Mouse (Mus musculus) lung, embryonic 14.5 days (tissue): ENCODE measurements around the gene Ntm. TPM values are rescaled to one million over a fixed set of nuclear protein-coding genes. Genes with fewer than 3 reads are reported as not detected.

Experiments
- ATAC-seq: fragments of 200-750 bp; cut with Nextera tagmentation; 2 replicates; pipeline ENCODE4 v1.8.0; 2017; ENCODE audit warnings: mild to moderate bottlenecking, moderate TSS enrichment, moderate library complexity; ENCODE audit not compliant: insufficient read depth
- DNase-seq: peaks from one replicate; pipeline ENCODE4 v3.0.0-alpha.2; 2015
- H3K27ac ChIP-seq: fragments of 300-500 bp; sonication (generic); 2 replicates; pipeline ENCODE4 v1.5.1; 2014; ENCODE audit warnings: low read depth, mild to moderate bottlenecking, moderate library complexity
- H3K27me3 ChIP-seq: fragments of 300-500 bp; sonication (generic); 2 replicates; pipeline ENCODE4 v1.6.1; 2014; ENCODE audit warnings: low read length, control low read depth; ENCODE audit not compliant: insufficient read depth
- H3K36me3 ChIP-seq: fragments of 300-500 bp; sonication (generic); 2 replicates; pipeline ENCODE4 v1.6.1; 2014; ENCODE audit warnings: control low read depth; ENCODE audit not compliant: insufficient read depth
- H3K4me1 ChIP-seq: fragments of 300-500 bp; sonication (generic); 2 replicates; pipeline ENCODE4 v1.6.1; 2014; ENCODE audit warnings: antibody characterized with exemption, control low read depth; ENCODE audit not compliant: insufficient read depth
- H3K4me2 ChIP-seq: fragments of 300-500 bp; sonication (generic); 2 replicates; pipeline ENCODE4 v1.6.1; 2014; ENCODE audit warnings: mild to moderate bottlenecking
- H3K4me3 ChIP-seq: fragments of 300-500 bp; sonication (generic); 2 replicates; pipeline ENCODE4 v1.5.1; 2014; ENCODE audit warnings: low read depth, low read length
- H3K9ac ChIP-seq: fragments of 300-500 bp; sonication (generic); 2 replicates; pipeline ENCODE4 v1.6.1; 2014
- H3K9me3 ChIP-seq: fragments of 300-500 bp; sonication (generic); 2 replicates; pipeline ENCODE4 v1.6.1; 2016; ENCODE audit warnings: low read depth, low read length, control low read depth
- CTCF ChIP-seq: IDR thresholded peaks from 2 replicates; pipeline ENCODE4 v1.5.1; 2016; ENCODE audit warnings: antibody characterized with exemption, low read depth
- WGBS: fragments of 180-500 bp; shearing (Covaris S2); extraction: QIAGEN DNeasy Blood & Tissue Kit; methylation state at CpG from one replicate; pipeline ENCODE4 v1.1.7; 2014; 5-methylcytosine and 5-hydroxymethylcytosine counted together
- polyA plus RNA-seq: library from polyadenylated mRNA; unstranded; fragments of >200 nt; fragmentation: Nextera tagmentation; extraction: Ambion mirVana; gene quantifications from 2 replicates; pipeline ENCODE4 v1.2.1, GENCODE M21; 2014

Ntm gene
- polyA plus RNA-seq, 1 experiment from 2014 or later = 22.1 TPM

DNA sequence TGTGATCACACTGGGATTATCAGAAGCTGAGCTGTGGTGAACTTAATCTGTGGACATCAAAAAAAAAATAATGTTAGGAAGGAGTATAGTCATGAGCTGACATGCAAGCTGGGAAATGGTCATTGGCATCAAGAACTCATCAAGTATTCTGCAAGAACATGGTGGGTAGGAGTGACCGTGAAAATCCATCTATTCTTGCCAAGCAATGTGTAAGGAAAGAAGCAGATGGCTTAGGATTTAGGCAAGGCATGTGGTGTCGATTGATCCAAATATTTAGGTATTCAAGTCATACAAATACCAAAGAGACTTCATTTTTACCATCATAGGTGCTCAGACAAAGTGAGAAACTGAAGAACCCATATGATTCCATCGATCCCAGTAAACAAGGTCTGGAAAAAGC lies 946.1 kb downstream of the Ntm start:
- WGBS = 78% methylated on average over 3 of the region's 3 CpGs
- H3K9me3 ChIP-seq = no peaks in the 10 kb centered on the region
- no peak for DNase-seq
- H3K27ac ChIP-seq = no peak overlapping the region
- H3K4me3 ChIP-seq = no peak overlapping the region
- ATAC-seq = no peak
- no peaks in the 10 kb centered on the region for H3K4me1 ChIP-seq
- no peak for TF ChIP-seq CTCF
- H3K27me3 ChIP-seq = no peaks in the 10 kb centered on the region
- H3K9ac ChIP-seq = no peak overlapping the region
- H3K4me2 ChIP-seq = no peak overlapping the region
- H3K36me3 ChIP-seq = no peaks in the 10 kb centered on the region

GRCm38 (mm10) chr9:29013881-29014280 lies 949.1 kb downstream of the Ntm start:
- no peak overlapping the region for H3K4me3 ChIP-seq
- 90% methylated on average over 17 of the region's 17 CpGs for WGBS
- H3K9ac ChIP-seq = no peak overlapping the region
- H3K4me1 ChIP-seq = no peaks in the 10 kb centered on the region
- H3K36me3 ChIP-seq = no peaks in the 10 kb centered on the region
- H3K4me2 ChIP-seq = no peak overlapping the region
- H3K9me3 ChIP-seq = no peaks in the 10 kb centered on the region
- H3K27me3 ChIP-seq = no peaks in the 10 kb centered on the region
- DNase-seq = no peak
- H3K27ac ChIP-seq = no peak overlapping the region
- no peak for ATAC-seq
- TF ChIP-seq CTCF = no peak

DNA sequence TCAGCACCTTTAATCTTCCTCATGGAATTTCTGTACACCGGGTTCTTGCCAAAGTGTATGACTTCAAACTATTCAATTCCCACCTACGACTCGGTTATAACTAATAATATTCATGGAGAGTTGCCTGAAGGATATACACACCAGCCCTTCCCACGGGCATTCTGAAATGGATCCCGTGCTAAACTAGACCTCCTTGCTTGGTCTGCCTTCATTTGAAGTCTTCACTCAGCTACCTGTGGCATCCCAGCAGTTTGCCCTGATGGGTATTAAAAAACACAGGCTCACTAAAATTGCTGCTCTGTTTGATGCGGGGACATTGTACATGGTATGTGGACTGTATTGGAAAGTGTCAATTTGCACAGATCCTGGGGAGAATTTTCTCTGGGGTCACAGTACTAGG lies 950.4 kb downstream of the Ntm start:
- Histone ChIP-seq H3K4me1 (no peaks in the 10 kb centered on the region), H3K27me3 (no peaks in the 10 kb centered on the region), H3K27ac (no peak overlapping the region), H3K4me2 (no peak overlapping the region), H3K9ac (no peak overlapping the region), H3K4me3 (no peak overlapping the region), H3K36me3 (no peaks in the 10 kb centered on the region), H3K9me3 (no peaks in the 10 kb centered on the region)
- DNase-seq (no peak), ATAC-seq (no peak)
- 88% methylated on average over 6 of the region's 6 CpGs for WGBS
- no peak for TF ChIP-seq CTCF

- Histone ChIP-seq H3K9ac (no peak overlapping the region), H3K9me3 (no peaks in the 10 kb centered on the region), H3K36me3 (no peaks in the 10 kb centered on the region), H3K27me3 (no peaks in the 10 kb centered on the region), H3K4me2 (no peak overlapping the region), H3K4me3 (no peak overlapping the region), H3K27ac (no peak overlapping the region), H3K4me1 (no peaks in the 10 kb centered on the region)
- TF ChIP-seq CTCF = no peak
- 54% methylated on average over 3 of the region's 3 CpGs for WGBS
- no peak for DNase-seq
- no peak for ATAC-seq
These were observed 951.5 kb downstream of the Ntm start for GRCm38 (mm10) chr9:29011476-29011875.

GRCm38 (mm10) chr9:29004534-29004933 lies 958.4 kb downstream of the Ntm start:
- no peak for TF ChIP-seq CTCF
- H3K9ac ChIP-seq = no peak overlapping the region

DNA sequence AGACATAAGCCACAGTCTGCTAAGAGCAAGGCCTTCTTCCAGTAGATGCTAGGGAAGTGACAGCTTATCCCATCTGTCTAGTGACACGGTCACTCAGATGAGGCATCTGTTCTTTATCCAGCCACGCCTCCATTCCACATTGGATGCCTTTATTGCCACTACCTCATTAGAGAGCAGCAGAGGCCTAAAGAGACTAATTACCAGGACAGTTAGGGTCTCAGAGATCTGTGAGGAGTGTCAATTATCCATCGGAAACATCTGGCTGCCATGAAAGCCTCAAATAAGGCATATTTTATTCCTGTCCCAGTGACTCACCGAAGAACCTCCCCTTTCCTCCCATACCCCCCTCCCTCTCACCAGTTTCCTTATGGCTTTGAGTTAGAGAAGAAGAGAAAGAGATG lies 963.0 kb downstream of the Ntm start:
- no peak for TF ChIP-seq CTCF
- H3K27me3 ChIP-seq = no peaks in the 10 kb centered on the region
- H3K4me3 ChIP-seq = no peak overlapping the region
- peak; percentile 59 for DNase-seq
- H3K4me1 ChIP-seq = no peaks in the 10 kb centered on the region
- no peaks in the 10 kb centered on the region for H3K9me3 ChIP-seq
- no peak overlapping the region for H3K4me2 ChIP-seq
- no peaks in the 10 kb centered on the region for H3K36me3 ChIP-seq
- ATAC-seq = peak; percentile 82; the same call in 1 of the 2 replicates
- no peak overlapping the region for H3K9ac ChIP-seq
- H3K27ac ChIP-seq = no peak overlapping the region
- 49% methylated on average over 4 of the region's 4 CpGs for WGBS

More at GRCm38 (mm10) chr9:29004534-29004933, 958.4 kb downstream of the Ntm start:
- no peaks in the 10 kb centered on the region for H3K4me1 ChIP-seq
- H3K36me3 ChIP-seq = no peaks in the 10 kb centered on the region
- no peak for DNase-seq
- H3K27me3 ChIP-seq = no peaks in the 10 kb centered on the region
- no peak for ATAC-seq
- no peak overlapping the region for H3K4me3 ChIP-seq
- H3K27ac ChIP-seq = no peak overlapping the region
- no peak overlapping the region for H3K4me2 ChIP-seq
- whole genome bisulfite sequencing = 77% methylated on average over 7 of the region's 7 CpGs
- H3K9me3 ChIP-seq = no peaks in the 10 kb centered on the region

GRCm38 (mm10) chr9:28977275-28977674 lies 985.7 kb downstream of the Ntm start:
- TF ChIP-seq CTCF = no peak
- DNase-seq = no peak
- H3K9ac ChIP-seq = no peak overlapping the region
- no peak overlapping the region for H3K27ac ChIP-seq
- 67% methylated on average over 1 of the region's 1 CpGs for WGBS
- H3K4me2 ChIP-seq = no peak overlapping the region
- no peaks in the 10 kb centered on the region for H3K9me3 ChIP-seq
- no peak for ATAC-seq
- H3K4me3 ChIP-seq = no peak overlapping the region
- no peaks in the 10 kb centered on the region for H3K27me3 ChIP-seq
- no peaks in the 10 kb centered on the region for H3K4me1 ChIP-seq
- no peaks in the 10 kb centered on the region for H3K36me3 ChIP-seq

GRCm38 (mm10) chr9:28969455-28969854 lies 993.5 kb downstream of the Ntm start:
- no peak for ATAC-seq
- no peaks in the 10 kb centered on the region for H3K36me3 ChIP-seq
- WGBS = 80% methylated on average over 1 of the region's 1 CpGs
- H3K27me3 ChIP-seq = no peaks in the 10 kb centered on the region
- H3K4me2 ChIP-seq = no peak overlapping the region
- no peak overlapping the region for H3K27ac ChIP-seq
- no peaks in the 10 kb centered on the region for H3K9me3 ChIP-seq
- TF ChIP-seq CTCF = no peak
- no peak overlapping the region for H3K4me3 ChIP-seq
- DNase-seq = no peak
- no peaks in the 10 kb centered on the region for H3K4me1 ChIP-seq
- H3K9ac ChIP-seq = no peak overlapping the region
